Mouse (Mus musculus) limb, embryonic 10.5 days (tissue): ENCODE measurements around the gene Trpm2. TPM values are rescaled to one million over a fixed set of nuclear protein-coding genes. Genes with fewer than 3 reads are reported as not detected.

Source experiments
- DNase-seq: peaks from one replicate; pipeline ENCODE4 v3.0.0-alpha.2; 2017; ENCODE audit warnings: low spot score
- H3K27ac ChIP-seq: fragments of 300-500 bp; sonication (generic); 2 replicates; pipeline ENCODE4 v1.5.1; 2016; ENCODE audit warnings: mild to moderate bottlenecking
- H3K27me3 ChIP-seq: fragments of 300-500 bp; sonication (generic); 2 replicates; pipeline ENCODE4 v1.6.1; 2016; ENCODE audit warnings: low read depth, mild to moderate bottlenecking; ENCODE audit not compliant: poor library complexity, severe bottlenecking
- H3K36me3 ChIP-seq: fragments of 300-500 bp; sonication (generic); 2 replicates; pipeline ENCODE4 v1.6.1; 2016; ENCODE audit warnings: mild to moderate bottlenecking, moderate library complexity
- H3K4me1 ChIP-seq: fragments of 300-500 bp; sonication (generic); 2 replicates; pipeline ENCODE4 v1.6.1; 2016
- H3K4me3 ChIP-seq: fragments of 300-500 bp; sonication (generic); 2 replicates; pipeline ENCODE4 v1.5.1; 2016; ENCODE audit warnings: mild to moderate bottlenecking, moderate library complexity
- H3K9me3 ChIP-seq: fragments of 300-500 bp; sonication (generic); replicated peaks from 2 replicates; pipeline ENCODE4 v1.6.1; 2016; ENCODE audit warnings: mild to moderate bottlenecking
- WGBS: fragments of 180-500 bp; shearing (Covaris S2); methylation state at CpG from one replicate; pipeline ENCODE4 v1.1.7; 2016; 5-methylcytosine and 5-hydroxymethylcytosine counted together
- polyA plus RNA-seq: library from polyadenylated mRNA; unstranded; fragments of >200 nt; fragmentation: Nextera tagmentation; extraction: Ambion mirVana; gene quantifications from 2 replicates; pipeline ENCODE4 v1.2.1, GENCODE M21; 2016

Gene Trpm2
- polyA plus RNA-seq, 1 experiment from 2014 or later, result 0.16 TPM

- Histone ChIP-seq H3K27me3 (no peaks in the 10 kb centered on the region), H3K27ac (no peak overlapping the region), H3K9me3 (no peaks in the 10 kb centered on the region), H3K4me3 (no peak overlapping the region), H3K4me1 (0 out of 2 replicates have a peak, but pooled peaks cover 8% of the 10 kb centered on the region), H3K36me3 (no peaks in the 10 kb centered on the region)
- WGBS, result 69% methylated on average over 8 of the region's 8 CpGs
- peak; percentile 68 for DNase-seq
Observed at GRCm38 (mm10) chr10:77916636-77917335, 53.6 kb downstream of the Trpm2 start.

- no peaks in the 10 kb centered on the region for H3K36me3 ChIP-seq
- no peak overlapping the region for H3K4me3 ChIP-seq
- no peak for DNase-seq
- H3K27me3 ChIP-seq, result no peaks in the 10 kb centered on the region
- no peaks in the 10 kb centered on the region for H3K9me3 ChIP-seq
- WGBS, result 64% methylated on average over 4 of the region's 4 CpGs
- 0 out of 2 replicates have a peak, but pooled peaks cover 8% of the 10 kb centered on the region for H3K4me1 ChIP-seq
- H3K27ac ChIP-seq, result no peak overlapping the region
Observed at GRCm38 (mm10) chr10:77913292-77913691, 57.1 kb downstream of the Trpm2 start.

- no peaks in the 10 kb centered on the region for H3K27me3 ChIP-seq
- H3K27ac ChIP-seq, result no peak overlapping the region
- 60% methylated on average over 7 of the region's 7 CpGs for WGBS
- H3K36me3 ChIP-seq, result no peaks in the 10 kb centered on the region
- 0 out of 2 replicates have a peak, but pooled peaks cover 8% of the 10 kb centered on the region for H3K4me1 ChIP-seq
- H3K4me3 ChIP-seq, result no peak overlapping the region
- H3K9me3 ChIP-seq, result no peaks in the 10 kb centered on the region
- DNase-seq, result no peak
Observed at GRCm38 (mm10) chr10:77912605-77913004, 57.8 kb downstream of the Trpm2 start.

- peak overlapping the region; percentile 66 for H3K4me3 ChIP-seq
- no peaks in the 10 kb centered on the region for H3K36me3 ChIP-seq
- peak overlapping the region; percentile 74; the same call in 1 of the 2 replicates for H3K27ac ChIP-seq
- WGBS, result 8% methylated on average over 35 of the region's 35 CpGs
- peaks cover 23% of the 10 kb centered on the region for H3K4me1 ChIP-seq
- no peaks in the 10 kb centered on the region for H3K9me3 ChIP-seq
- peaks cover 27% of the 10 kb centered on the region for H3K27me3 ChIP-seq
- peak; percentile 85 for DNase-seq
Observed at GRCm38 (mm10) chr10:77902894-77903715, 67.3 kb downstream of the Trpm2 start.

- Histone ChIP-seq H3K9me3 (no peaks in the 10 kb centered on the region), H3K27ac (peak within 1 kb of the TSS; percentile 74), H3K27me3 (peaks cover 27% of the 10 kb centered on the region), H3K4me1 (peaks cover 23% of the 10 kb centered on the region), H3K36me3 (no peaks in the 10 kb centered on the region), H3K4me3 (peak within 1 kb of the TSS; percentile 66)
- WGBS, result 1% methylated on average over 45 of the region's 46 CpGs
- peak; percentile 86 for DNase-seq
Observed at GRCm38 (mm10) chr10:77902211-77902893, 68.0 kb downstream of the Trpm2 start, which contains the start of gene Lrrc3. TSS of gene Lrrc3 (minus strand) at chr10:77902536.

GRCm38 (mm10) chr10:77901871-77902210, 68.5 kb downstream of the Trpm2 start:
- H3K27me3 ChIP-seq, result peaks cover 27% of the 10 kb centered on the region
- H3K27ac ChIP-seq, result peak overlapping the region; percentile 74
- no peaks in the 10 kb centered on the region for H3K36me3 ChIP-seq
- H3K4me3 ChIP-seq, result peak overlapping the region; percentile 66
- H3K9me3 ChIP-seq, result no peaks in the 10 kb centered on the region
- WGBS, result 2% methylated on average over 14 of the region's 14 CpGs
- peaks cover 23% of the 10 kb centered on the region for H3K4me1 ChIP-seq
- DNase-seq, result no peak

GRCm38 (mm10) chr10:77900903-77901818, 69.2 kb downstream of the Trpm2 start:
- H3K4me1 ChIP-seq, result peaks cover 23% of the 10 kb centered on the region
- H3K9me3 ChIP-seq, result no peaks in the 10 kb centered on the region
- no peak for DNase-seq
- 88% methylated on average over 27 of the region's 27 CpGs for WGBS
- peak overlapping the region; percentile 66 for H3K4me3 ChIP-seq
- H3K36me3 ChIP-seq, result no peaks in the 10 kb centered on the region
- no peak overlapping the region for H3K27ac ChIP-seq
- H3K27me3 ChIP-seq, result peaks cover 27% of the 10 kb centered on the region

GRCm38 (mm10) chr10:77900126-77900525, 70.2 kb downstream of the Trpm2 start:
- H3K9me3 ChIP-seq, result no peaks in the 10 kb centered on the region
- H3K27me3 ChIP-seq, result peaks cover 23% of the 10 kb centered on the region
- H3K27ac ChIP-seq, result no peak overlapping the region
- H3K36me3 ChIP-seq, result no peaks in the 10 kb centered on the region
- peaks cover 23% of the 10 kb centered on the region for H3K4me1 ChIP-seq
- DNase-seq, result no peak
- H3K4me3 ChIP-seq, result no peak overlapping the region
- WGBS, result 90% methylated on average over 7 of the region's 7 CpGs

GRCm38 (mm10) chr10:77895562-77895961, 74.8 kb downstream of the Trpm2 start:
- Histone ChIP-seq H3K9me3 (no peaks in the 10 kb centered on the region), H3K27me3 (peaks cover 3% of the 10 kb centered on the region), H3K27ac (no peak overlapping the region), H3K4me3 (no peak overlapping the region), H3K4me1 (no peaks in the 10 kb centered on the region), H3K36me3 (no peaks in the 10 kb centered on the region)
- 58% methylated on average over 5 of the region's 5 CpGs for WGBS
- DNase-seq, result no peak

- Histone ChIP-seq H3K4me1 (no peaks in the 10 kb centered on the region), H3K9me3 (no peaks in the 10 kb centered on the region), H3K4me3 (no peak overlapping the region), H3K27ac (no peak overlapping the region), H3K27me3 (no peaks in the 10 kb centered on the region), H3K36me3 (no peaks in the 10 kb centered on the region)
- WGBS, result 89% methylated on average over 8 of the region's 8 CpGs
- no peak for DNase-seq
Observed at GRCm38 (mm10) chr10:77890987-77891565, 79.3 kb downstream of the Trpm2 start.

GRCm38 (mm10) chr10:77886007-77886747, 84.2 kb downstream of the Trpm2 start:
- WGBS, result 57% methylated on average over 12 of the region's 12 CpGs
- DNase-seq, result peak; percentile 58
- H3K27ac ChIP-seq, result no peak overlapping the region

More at GRCm38 (mm10) chr10:77886007-77886747, 84.2 kb downstream of the Trpm2 start:
- Histone ChIP-seq H3K9me3 (no peaks in the 10 kb centered on the region), H3K4me3 (no peak overlapping the region), H3K4me1 (no peaks in the 10 kb centered on the region), H3K36me3 (no peaks in the 10 kb centered on the region), H3K27me3 (no peaks in the 10 kb centered on the region)
